In genomic region chr5:114772456-114773203, GRCm38 (mm10) we compare ENCODE assay signal across 8 mouse cellular contexts. TPM values are rescaled to one million over a fixed set of nuclear protein-coding genes. Genes with fewer than 3 reads are reported as not detected.
A peak's percentile ranks its signal among the peaks of the same experiment; 100 is the strongest.
DNase-seq lines count a peak whose midpoint lies in the region; ATAC-seq and TF ChIP-seq lines count a peak whose summit lies in the region.

No protein-coding gene starts in this region.

- H3K27ac ChIP-seq in intestine, postnatal 0 days (ENCODE audit: low read depth, low read length) = peak overlapping the region; percentile 85
- peak overlapping the region; percentile 83 for H3K27ac ChIP-seq in lung, embryonic 14.5 days (ENCODE audit: low read depth)

- H3K9ac ChIP-seq in intestine, postnatal 0 days (ENCODE audit: low read depth, low read length) = peak overlapping the region; percentile 94
- H3K9ac ChIP-seq in lung, embryonic 14.5 days = peak overlapping the region; percentile 89

- H3K9me3 ChIP-seq in intestine, postnatal 0 days (ENCODE audit: control insufficient read depth) = no peaks in the 10 kb centered on the region
- H3K9me3 ChIP-seq in lung, embryonic 14.5 days (ENCODE audit: low read depth, low read length) = no peaks in the 10 kb centered on the region

- H3K4me1 ChIP-seq in intestine, postnatal 0 days (replicated peaks; ENCODE audit: control insufficient read depth, insufficient read depth, low read length) = no peaks in the 10 kb centered on the region
- H3K4me1 ChIP-seq in lung, embryonic 14.5 days (ENCODE audit: insufficient read depth) = no peaks in the 10 kb centered on the region

- peak; percentile 50 for DNase-seq in left cerebral cortex, postnatal 4 days
- no peak for DNase-seq in left cerebral cortex, adult 8-10 months (ENCODE audit: low spot score in 2 of 2)
- peak; percentile 73 to 80 for DNase-seq in cerebellum, postnatal 10 days
- DNase-seq in gastrocnemius, postnatal 25 days = peak; percentile 67
- peak; percentile 59 for DNase-seq in lung, embryonic 14.5 days
- DNase-seq in retina, postnatal 1 day = peak; percentile 39
- no peak for DNase-seq in c-Kit-positive CD71-positive TER-119-positive erythroid progenitor cells, embryonic 14.5 days (ENCODE audit: low spot score)

- ATAC-seq in intestine, postnatal 0 days = peak; percentile 37
- ATAC-seq in lung, embryonic 14.5 days (ENCODE audit: insufficient read depth) = peak; percentile 65

- intact Hi-C loops in left cerebral cortex, postnatal 4 days (cut with DNase I) = no loop called here

- no peaks in the 10 kb centered on the region for H3K27me3 ChIP-seq in intestine, postnatal 0 days (replicated peaks; ENCODE audit: control insufficient read depth, insufficient read depth, low read length)
- no peaks in the 10 kb centered on the region for H3K27me3 ChIP-seq in lung, embryonic 14.5 days (ENCODE audit: insufficient read depth, low read length)

- peak overlapping the region; percentile 100 for H3K4me3 ChIP-seq in intestine, postnatal 0 days (ENCODE audit: low read depth, low read length)
- peak overlapping the region; percentile 84 for H3K4me3 ChIP-seq in lung, embryonic 14.5 days (ENCODE audit: low read depth, low read length)

- WGBS in intestine, postnatal 0 days = 1% methylated on average over 38 of the region's 57 CpGs
- WGBS in lung, embryonic 14.5 days = under 1% methylated on average over 39 of the region's 57 CpGs

- peak overlapping the region; percentile 78 for H3K4me2 ChIP-seq in intestine, postnatal 0 days (replicated peaks; ENCODE audit: low read depth)
- peak overlapping the region; percentile 97 for H3K4me2 ChIP-seq in lung, embryonic 14.5 days

- no peaks in the 10 kb centered on the region for H3K36me3 ChIP-seq in intestine, postnatal 0 days (ENCODE audit: control insufficient read depth, insufficient read depth)
- H3K36me3 ChIP-seq in lung, embryonic 14.5 days (ENCODE audit: insufficient read depth) = no peaks in the 10 kb centered on the region

- no peak for TF ChIP-seq CTCF in intestine, postnatal 0 days (IDR thresholded peaks at IDR 0.05; ENCODE audit: low read depth)
- no peak for TF ChIP-seq CTCF in lung, embryonic 14.5 days (IDR thresholded peaks at IDR 0.05; ENCODE audit: low read depth)

RNA-seq across cellular contexts. Expression of gene Ankrd13a, which starts 1.8 kb away (rescaled TPM):
- total RNA-seq in left cerebral cortex, postnatal 4 days (2021) = 10 to 100 TPM; 42.5 to 42.9 TPM
- total RNA-seq in left cerebral cortex, adult 8-10 months (2022) = 10 to 100 TPM; 39.5 to 52.2 (median 45.9) TPM
- total RNA-seq in gastrocnemius, postnatal 25 days (2021) = 10 to 100 TPM; 21.7 to 22.1 TPM
- polyA plus RNA-seq in intestine, postnatal 0 days (2015; fragmentation: Nextera tagmentation; extraction: Ambion mirVana) = 59.7 and 61.9 TPM in 2 replicates
- 83.2 and 86.4 TPM in 2 replicates for polyA plus RNA-seq in lung, embryonic 14.5 days (2014; fragmentation: Nextera tagmentation; extraction: Ambion mirVana)

RNA-seq across cellular contexts. Expression of gene Git2, which starts 2.7 kb away (rescaled TPM):
- 10 to 100 TPM; 58.3 to 59.1 TPM for total RNA-seq in left cerebral cortex, postnatal 4 days (2021)
- 10 to 100 TPM; 50.4 to 53.8 (median 52.0) TPM for total RNA-seq in left cerebral cortex, adult 8-10 months (2022)
- 10 to 100 TPM; 16.1 to 21.7 TPM for total RNA-seq in gastrocnemius, postnatal 25 days (2021)
- 13.8 and 17.8 TPM in 2 replicates for polyA plus RNA-seq in intestine, postnatal 0 days (2015; fragmentation: Nextera tagmentation; extraction: Ambion mirVana)
- 45.9 and 51.8 TPM in 2 replicates for polyA plus RNA-seq in lung, embryonic 14.5 days (2014; fragmentation: Nextera tagmentation; extraction: Ambion mirVana)

RNA-seq across cellular contexts. Expression of gene 1500011B03Rik, which starts 50.6 kb away (rescaled TPM):
- total RNA-seq in left cerebral cortex, postnatal 4 days (2021) = 100 to 1,000 TPM; 166 to 169 TPM
- 100 to 1,000 TPM; 142 to 159 (median 153) TPM for total RNA-seq in left cerebral cortex, adult 8-10 months (2022)
- 1 to 10 TPM; 5.6 to 7.0 TPM for total RNA-seq in gastrocnemius, postnatal 25 days (2021)
- polyA plus RNA-seq in intestine, postnatal 0 days (2015; fragmentation: Nextera tagmentation; extraction: Ambion mirVana) = 59.0 and 60.5 TPM in 2 replicates
- 86.4 and 88.6 TPM in 2 replicates for polyA plus RNA-seq in lung, embryonic 14.5 days (2014; fragmentation: Nextera tagmentation; extraction: Ambion mirVana)

Comparison
In these comparisons a context has a peak if more than half of its experiments do, and no peak if none do; other contexts are left out.
1. DNase-seq: peak in left cerebral cortex, postnatal 4 days (single experiment), cerebellum, postnatal 10 days (2 of 2), gastrocnemius, postnatal 25 days (single experiment), lung, embryonic 14.5 days (single experiment) and retina, postnatal 1 day (single experiment); none in left cerebral cortex, adult 8-10 months (0 of 2) and c-Kit-positive CD71-positive TER-119-positive erythroid progenitor cells, embryonic 14.5 days (single experiment).
2. RNA of gene 1500011B03Rik, which starts 50.6 kb away (total RNA-seq): 166 to 169 TPM in left cerebral cortex, postnatal 4 days and 142 to 159 TPM in left cerebral cortex, adult 8-10 months; 5.6 to 7.0 TPM in gastrocnemius, postnatal 25 days; every median in the first group is over 10 times any median in the second.